Mouse (Mus musculus): Measurements from ENCODE around the gene Tmem50b.
"Not testable (repeated sequence)": the region's sequence is repeated elsewhere in the genome, so short reads cannot be mapped to it uniquely, and the experiment has no call there.

Tmem50b gene

DNA sequence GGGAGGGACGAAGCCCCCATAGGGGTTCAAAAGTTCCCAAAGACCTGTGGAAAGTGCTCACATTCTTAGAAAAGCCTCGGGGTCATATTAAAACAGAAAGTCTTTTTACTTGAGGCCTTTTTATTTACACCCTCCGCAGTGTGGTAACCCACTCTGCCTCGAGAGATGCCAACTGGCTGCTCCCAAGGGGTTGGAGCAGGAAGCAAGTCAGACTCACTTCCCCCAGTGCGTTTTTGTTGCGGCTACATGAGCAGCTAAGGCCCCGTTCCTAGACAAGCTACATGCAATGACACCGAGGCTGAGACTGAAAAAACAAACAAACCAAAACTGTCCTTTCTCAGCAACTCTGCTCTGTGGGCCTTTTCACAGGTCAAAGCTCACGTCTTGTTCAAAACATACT lies 59.1 kb downstream of the Tmem50b start:
- no peak for DNase-seq (ENCODE audit: low spot score)

- no peak for DNase-seq (ENCODE audit: low spot score)
These were observed 59.5 kb downstream of the Tmem50b start for GRCm38 (mm10) chr16:91538051-91538450.

GRCm38 (mm10) chr16:91537065-91537464 lies 60.5 kb downstream of the Tmem50b start:
- DNase-seq (ENCODE audit: low spot score): no peak

DNA sequence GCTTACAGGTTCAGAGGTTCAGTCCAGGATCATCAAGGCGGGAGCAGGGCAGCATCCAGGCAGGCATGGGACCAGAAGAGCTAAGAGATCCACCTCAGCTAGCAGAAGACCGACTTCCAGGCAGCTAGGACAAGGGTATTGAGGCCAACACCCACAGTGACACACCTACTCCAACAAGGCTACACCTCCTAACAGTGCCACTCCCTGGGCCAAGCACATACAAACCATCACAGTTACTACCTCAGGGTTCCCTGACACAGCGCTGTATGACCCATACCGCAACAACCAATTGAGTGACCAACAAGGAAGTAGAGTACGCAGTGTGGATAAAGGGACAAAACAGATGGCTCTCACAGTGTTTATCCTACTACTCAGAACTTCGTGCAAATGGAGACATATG lies 61.2 kb downstream of the Tmem50b start:
- no peak for DNase-seq (ENCODE audit: low spot score)

- no peak for DNase-seq (ENCODE audit: low spot score)
These were observed 62.7 kb downstream of the Tmem50b start for GRCm38 (mm10) chr16:91534888-91535287.

DNA sequence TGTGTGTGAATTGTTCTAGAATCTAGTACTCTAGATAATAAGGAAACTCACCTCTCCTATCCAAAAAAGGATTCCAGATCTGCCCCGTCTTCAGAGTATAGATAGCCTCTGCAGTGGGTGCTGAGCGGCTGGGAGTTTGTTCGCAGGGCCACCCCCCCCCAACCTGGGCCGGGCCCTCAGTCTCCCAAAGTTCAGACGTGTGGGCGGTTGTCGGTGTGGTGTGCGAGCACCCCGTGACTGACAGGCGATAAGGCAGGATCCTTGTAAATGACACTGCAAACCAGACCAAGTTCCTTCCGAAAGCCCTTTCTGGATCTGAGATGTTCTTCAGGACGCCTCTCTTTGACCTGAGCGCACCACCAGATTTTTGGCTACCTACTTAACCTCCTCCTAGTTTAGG lies 63.1 kb downstream of the Tmem50b start:
- peak; percentile 87 for DNase-seq (ENCODE audit: low spot score)

DNA sequence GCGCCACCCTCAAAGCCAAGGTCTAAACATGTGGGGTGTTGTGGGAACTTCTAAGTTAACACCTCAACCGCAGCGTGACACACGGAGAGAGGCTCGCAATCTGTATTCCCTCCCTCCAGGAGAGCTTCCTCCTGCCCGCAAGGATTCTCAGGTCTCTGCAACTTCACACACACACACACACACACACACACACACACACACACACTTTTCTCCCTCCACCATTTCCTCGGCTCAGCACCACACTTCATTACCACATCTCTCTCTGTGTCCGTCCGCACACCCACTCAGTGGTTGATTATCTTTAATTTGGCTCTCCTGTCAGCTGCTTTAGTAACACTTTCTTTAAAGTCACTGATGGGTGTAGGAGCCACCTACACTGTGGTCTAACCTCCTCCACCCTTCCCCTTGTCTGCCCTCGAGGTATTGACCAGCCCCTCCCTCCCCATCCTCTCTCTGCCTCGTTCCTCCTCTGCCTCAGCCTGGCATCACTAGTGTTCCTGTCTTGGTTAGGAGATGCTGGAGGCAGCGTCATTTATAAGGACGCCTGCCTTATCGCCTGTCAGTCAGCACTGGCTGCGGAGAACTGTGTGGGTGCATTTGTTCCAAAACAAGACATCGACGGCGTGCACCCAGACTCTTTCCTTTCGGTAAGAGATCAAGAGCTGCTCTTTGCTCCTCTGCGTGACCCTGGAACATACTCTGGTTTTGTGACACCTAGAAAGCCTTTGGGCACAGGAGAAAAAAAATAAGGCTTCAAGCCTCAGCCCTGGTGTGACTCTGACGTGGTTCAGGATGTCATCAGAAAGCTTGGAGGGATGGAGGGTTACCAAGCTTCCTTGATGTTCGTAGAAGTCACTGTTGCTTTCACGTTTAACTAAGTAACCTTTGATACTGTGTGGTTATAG lies 64.3 kb downstream of the Tmem50b start:
- DNase-seq (ENCODE audit: low spot score): no peak

- DNase-seq (ENCODE audit: low spot score): no peak
These were observed 65.2 kb downstream of the Tmem50b start for GRCm38 (mm10) chr16:91532429-91532828.

GRCm38 (mm10) chr16:91531856-91532255 lies 65.7 kb downstream of the Tmem50b start:
- no peak for DNase-seq (ENCODE audit: low spot score)

- not testable (repeated sequence) for DNase-seq (ENCODE audit: low spot score)
These were observed 66.8 kb downstream of the Tmem50b start for GRCm38 (mm10) chr16:91530830-91531229.

DNA sequence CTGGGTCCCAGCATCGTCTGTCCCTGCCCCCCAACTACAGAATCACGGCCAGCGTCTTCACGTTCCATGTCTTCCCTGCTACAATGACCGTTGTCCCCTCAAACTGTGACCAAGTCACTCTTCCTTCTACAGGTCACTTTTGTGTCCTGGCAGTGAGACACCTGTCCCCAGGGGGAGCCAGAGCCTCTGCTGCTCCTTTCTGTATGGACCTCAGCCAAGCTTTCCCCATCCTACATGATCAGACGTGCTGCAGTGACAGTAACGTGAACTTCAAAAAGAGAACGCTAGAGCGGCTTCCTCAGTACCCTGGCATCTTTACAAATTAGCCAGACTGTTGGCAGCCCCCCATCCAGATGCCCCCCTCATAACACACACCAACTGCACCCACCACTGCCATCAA lies 69.0 kb downstream of the Tmem50b start:
- DNase-seq (ENCODE audit: low spot score): no peak

- no peak for DNase-seq (ENCODE audit: low spot score)
These were observed 70.1 kb downstream of the Tmem50b start for GRCm38 (mm10) chr16:91527500-91527899.

DNA sequence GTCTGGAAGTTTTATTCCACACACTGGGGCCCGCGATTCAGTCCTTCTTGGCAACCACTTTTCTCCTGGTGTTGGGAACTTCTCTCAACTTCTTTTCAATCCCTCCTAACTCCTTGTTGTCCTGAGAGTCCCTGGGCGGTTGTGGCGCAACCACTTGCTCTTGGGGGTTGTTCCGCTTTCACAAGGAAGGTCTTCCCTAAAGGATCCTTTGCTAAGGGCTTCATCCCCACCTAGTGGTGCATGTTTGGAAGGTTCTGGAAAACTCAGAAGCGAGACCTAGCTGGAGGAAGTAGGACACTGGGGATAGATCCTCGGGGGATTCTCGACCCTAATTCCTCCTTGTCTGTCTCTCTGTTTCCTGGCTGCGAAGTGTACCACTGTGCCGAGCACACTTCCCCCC lies 70.5 kb downstream of the Tmem50b start:
- DNase-seq (ENCODE audit: low spot score): no peak

DNA sequence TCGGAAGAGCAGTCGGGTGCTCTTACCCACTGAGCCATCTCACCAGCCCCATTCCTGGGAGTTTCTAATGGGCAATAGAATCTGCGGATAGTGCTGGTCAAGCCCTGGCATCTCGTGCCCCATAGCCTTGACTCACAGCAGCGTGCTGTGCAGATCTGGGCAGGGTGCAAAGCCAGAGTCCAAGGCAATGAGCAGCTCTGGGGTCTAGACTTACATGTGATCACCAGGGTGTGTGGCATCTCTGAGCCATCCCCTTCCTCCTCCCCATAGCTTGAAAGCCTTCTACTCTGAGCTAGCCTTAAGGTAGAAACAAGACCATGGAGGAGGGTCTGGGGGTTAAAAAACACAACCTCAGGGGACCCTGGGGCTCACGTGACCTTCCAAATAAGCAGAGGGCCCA lies 71.3 kb downstream of the Tmem50b start:
- no peak for DNase-seq (ENCODE audit: low spot score)

Data from yolk sac, embryonic 10.5 days (tissue).